Mouse (Mus musculus) adipocyte (in vitro differentiated cells): ENCODE measurements at regions not wholly inside any gene's neighbourhood (a gene's known extent, or its start where the extent isn't known, plus 50 kb on each side); places are given as distances from the start of the nearest gene placed in this dataset.

Experiments
- DNase-seq: peaks from one replicate; pipeline ENCODE4 v3.0.0-alpha.2; 2016; ENCODE audit warnings: low spot score

DNA sequence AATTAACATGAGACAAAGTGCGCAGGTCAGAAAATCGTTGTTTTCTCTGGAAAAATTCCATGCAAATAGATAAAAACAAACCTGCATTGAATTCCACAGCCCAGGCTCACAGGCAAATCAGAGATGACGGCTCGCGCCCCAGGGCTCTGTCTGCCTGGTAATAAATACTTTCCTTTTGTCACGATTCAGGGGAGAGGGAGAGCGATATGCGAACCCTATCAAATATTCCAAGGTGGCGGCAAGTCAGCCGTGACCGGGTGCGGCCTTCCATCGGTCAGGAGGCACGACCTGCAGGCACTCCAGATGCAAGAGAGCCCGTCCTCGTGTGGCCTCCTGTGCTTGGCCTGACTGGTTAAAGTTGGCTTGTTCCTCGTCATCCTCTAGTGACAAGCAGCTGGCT, 94.5 kb upstream of the Gsc start:
- DNase-seq = no peak

DNA sequence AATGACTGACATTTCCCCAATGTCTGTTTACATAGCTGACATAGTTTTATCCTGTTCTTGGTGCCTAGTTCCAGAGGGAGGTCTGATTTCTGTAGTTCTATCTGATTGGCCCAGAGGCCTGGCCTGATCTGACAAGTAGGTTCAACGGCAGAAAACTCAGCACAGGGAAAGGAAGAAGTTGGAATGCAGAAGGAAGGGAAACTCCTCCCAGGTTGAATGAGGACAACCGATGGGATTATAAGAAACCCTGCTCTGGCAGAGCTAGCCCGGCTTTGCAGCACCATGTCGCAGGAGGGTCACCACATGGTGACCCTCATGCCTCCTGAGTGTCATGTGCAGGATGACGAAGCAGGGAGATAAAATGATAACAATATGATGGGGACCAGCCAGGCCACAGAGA, 89.8 kb upstream of the Gsc start:
- no peak for DNase-seq

DNA sequence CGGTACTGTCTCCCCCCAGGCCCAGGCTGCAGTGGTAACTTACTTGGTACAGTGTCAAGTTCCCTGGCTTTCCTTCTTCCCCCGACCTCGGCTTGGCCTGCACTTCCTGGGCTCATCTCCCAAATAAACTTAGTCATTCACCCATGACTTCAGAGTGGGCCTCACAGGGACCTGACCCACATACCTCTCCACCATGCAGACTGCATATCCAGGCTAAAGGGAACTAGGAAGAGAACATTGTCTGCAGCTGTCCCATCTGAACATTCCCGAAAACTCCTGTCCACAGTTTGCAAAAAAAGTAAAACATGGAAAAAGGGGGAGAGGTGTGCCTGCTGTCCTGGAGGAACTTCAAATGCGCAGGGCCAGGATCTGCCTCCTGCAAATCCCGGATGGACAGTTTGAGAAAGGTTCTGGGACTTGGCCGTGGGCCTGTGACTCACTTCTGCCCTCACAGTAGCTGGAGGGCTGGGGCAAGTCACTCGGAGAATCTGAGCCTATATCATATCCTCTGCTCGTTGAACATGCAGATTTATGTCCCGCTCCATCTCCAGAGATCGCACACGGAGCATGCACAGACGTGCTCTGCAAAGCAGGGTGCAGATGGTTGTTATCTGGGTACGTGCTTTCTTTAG, 87.9 kb upstream of the Gsc start:
- peak; percentile 71 for DNase-seq

DNA sequence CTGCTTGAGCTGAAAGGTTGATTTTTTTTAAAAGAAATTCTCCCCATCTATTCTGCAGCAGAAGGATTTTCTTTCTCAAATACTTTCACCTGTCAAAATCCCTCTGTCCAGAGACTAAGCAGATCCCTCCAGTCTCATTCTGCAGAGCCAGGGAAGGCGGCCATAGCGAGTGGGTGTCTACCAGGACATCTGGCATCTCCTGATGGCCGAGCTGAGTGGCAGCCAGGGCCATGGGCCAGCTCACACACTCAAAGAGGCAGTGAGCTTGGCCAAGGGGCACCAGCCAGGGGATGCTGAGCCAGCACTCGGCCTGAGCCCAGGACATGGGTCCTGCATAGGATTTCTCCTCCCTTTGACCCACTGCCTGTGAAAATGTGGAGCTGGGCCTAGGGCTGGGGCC, 84.6 kb upstream of the Gsc start:
- peak; percentile 90 for DNase-seq

DNA sequence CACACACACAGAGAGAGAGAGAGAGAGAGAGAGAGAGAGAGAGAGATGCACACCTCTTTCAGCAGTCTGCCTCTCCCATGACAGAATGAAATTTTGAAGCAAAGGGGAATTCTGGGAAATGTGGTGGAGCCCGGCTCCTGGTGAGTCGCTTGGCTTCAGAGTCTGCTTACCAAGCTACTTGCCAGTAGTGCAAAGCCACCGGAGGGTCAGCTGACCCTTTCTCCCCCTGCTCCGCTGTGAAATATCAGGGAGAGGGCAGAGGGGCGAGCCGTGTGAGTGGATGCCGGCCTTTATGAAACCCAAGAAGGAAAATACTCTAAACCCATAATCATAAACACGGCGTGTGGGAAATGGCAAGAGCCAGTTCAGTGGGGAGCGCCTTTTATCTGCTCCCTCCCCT, 84.2 kb upstream of the Gsc start:
- DNase-seq = peak; percentile 26

DNA sequence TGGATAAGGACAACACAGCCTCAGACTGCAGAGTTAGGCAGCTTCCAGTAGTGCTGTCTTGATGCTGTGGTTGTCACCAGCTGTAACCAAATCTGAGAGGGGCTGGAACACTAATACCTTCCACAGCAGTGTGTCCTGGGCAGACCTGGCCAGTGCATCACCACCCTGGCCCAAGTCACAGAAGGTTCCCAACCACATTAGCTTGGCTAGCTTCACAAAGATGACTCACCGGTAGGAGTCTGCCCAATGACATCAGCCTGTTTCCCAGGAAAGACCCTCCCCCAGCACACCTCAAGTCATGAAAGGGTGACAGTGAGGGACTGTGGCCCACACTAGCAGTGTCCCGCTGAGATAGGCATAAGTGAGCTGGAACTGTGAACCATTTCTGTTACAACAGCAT, 75.5 kb upstream of the Gsc start:
- DNase-seq = peak; percentile 17

DNA sequence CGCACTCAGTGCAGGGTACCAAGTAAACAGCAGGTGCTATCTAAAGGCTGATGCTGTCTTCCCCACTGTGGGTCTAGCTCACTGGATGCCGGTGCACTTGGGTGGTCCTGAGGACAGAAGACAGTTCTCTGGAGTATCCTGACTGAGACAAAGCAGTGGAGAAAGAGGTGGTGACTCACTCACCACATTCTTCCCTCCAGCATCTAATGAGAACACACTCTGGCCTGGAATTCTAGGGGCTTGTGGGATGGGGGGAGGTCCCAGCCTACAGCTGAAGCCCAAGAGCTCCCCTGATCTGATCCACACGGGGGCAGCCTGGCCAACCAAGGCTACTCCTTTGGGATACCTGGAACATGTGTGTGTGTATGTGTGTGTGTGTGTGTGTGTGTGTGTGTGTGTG, 74.4 kb upstream of the Gsc start:
- DNase-seq = no peak

DNA sequence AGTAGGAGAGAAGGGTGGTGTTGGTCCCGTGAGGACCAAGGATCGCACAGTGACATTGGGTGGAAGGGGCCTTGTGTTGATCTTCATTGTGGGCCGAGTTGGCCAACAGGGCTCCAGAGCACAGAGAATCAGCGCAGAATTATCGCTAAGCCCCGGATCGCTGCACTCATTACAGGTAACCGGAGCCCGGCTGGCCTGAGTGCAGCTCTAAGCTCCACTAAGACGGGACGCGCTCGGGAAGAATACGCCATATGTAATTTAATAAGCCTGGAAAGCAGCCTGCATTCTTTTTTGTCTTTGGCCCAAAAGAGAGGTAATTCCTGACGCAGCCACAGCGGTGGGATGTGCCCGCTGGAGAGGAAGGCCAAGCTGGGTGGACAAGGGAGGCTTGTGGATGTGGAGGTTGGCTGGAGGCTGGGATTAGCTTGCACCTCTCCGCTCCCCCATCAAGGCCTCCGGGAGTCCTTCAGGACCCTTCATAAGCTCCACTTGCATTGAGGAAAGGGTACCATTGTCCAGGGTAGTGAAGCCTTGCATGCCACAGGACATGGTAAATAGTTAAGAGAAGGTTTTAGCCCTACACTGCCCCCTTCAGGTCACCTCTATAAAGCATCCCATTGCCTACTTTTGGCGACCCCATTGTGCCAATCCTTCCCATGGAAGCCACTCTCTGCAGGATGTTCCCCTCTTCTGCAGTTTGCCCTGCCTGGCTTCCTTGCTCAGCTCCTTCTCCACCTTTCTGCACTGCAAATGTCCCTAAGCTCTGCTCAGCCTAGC, 73.1 kb upstream of the Gsc start:
- DNase-seq = no peak

DNA sequence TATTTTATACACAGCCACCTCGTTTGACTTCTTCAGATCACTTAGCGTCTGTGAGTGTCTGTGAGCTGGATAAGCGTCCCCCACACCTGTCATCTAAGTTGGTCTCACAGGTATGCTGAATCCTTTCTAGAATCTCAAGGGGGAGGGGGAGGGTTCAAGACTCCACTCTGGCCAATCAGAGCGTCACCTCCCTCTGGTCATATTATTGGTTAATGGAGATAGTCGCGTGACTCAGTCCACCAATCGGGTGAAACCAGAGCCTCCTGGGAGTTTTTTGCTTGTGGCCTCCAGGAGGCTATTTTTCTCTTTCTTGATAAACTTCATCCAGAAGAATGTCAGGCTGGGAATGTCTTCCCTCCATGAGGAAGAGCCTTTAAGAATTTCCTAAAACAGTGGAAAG, 66.8 kb upstream of the Gsc start:
- no peak for DNase-seq

DNA sequence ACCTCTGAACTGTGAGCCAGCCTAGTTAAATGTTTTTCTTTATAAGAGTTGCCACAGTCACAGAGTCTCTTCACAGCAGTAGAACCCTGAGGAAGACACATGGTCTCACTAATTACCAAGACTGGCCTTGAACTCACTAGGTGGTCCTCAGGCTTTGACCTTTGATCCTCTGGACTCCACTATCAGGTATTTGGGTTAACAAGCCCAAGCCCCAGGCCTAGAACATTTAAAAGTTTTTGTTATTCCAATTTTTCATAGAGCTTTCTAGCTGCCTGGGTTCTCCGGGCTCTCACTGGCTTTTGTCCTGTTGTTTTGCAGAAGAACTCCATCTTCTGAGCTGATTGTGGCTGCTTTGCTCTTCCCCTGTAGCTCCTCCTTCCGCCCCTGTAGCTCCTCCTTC, 65.3 kb upstream of the Gsc start:
- DNase-seq = no peak

DNA sequence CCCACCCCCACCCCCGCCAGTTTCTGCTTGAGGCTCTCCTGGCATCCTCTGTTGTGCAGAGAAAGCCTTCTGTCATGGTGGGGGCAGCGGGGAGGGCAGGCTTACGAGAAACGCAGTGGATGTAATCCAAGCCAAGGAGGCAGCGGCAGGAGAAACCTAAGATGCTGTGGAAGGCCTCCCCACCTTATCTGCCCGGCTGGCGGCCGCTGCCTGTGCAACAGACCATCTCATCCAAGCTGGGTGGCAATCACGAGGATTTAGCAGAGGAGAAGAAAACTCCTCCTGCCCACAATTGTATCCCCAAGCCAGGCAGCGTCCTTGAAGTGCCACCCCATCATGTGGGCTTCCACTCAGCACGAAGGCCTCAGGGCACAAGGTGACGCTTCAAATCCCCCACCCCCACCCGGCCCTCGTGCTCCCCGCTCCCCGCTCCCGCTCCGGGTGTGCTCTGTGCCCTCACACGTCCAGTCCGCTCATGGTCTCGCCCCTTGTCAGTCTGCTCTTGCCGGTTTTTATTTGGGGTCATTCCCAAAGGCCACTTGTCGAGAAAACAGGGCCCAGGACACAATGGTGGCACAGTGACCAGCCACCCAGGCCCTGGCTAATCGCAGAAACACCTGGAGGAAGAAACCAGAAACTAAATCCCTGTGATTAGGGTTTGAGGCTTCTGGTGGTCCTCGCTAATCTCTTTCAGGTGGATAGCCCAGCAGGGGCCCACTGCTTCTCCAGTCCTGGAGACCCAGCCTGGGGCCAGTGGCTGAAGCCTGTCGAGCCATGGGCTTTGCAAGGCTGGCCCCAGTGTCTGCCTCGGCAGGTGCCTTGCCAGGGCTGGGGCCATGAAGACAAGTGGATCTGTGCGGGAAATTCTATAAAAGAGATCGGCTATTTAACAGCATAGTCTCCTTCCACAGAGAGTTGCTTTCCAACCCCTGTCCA, 58.6 kb upstream of the Gsc start:
- DNase-seq = no peak

DNA sequence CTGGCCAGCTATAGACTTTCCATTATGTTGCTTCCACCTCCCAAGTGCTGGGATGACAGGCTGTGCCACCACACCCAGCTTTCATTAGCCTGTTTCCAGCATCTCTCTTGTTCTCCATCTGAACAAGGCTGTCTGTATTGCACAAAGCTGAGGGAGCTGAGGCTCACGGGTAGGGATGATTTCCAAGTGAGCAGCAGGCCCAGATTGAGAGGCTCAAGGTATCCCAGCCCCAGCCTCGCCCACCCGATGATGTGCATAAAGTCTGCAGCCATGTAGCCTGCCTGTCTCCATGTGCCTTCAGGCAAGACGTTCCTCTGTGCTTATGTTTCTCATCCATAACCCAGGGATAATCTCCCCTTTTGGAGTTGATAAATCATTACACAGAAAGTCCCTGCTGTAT, 57.5 kb upstream of the Gsc start:
- no peak for DNase-seq
